Mouse (Mus musculus): ENCODE measurements around the gene Vldlr.

Vldlr gene

GRCm38 (mm10) chr19:27239913-27240312, 23.6 kb downstream of the Vldlr start:
- DNase-seq (ENCODE audit: low spot score): no peak

- DNase-seq (ENCODE audit: low spot score): no peak
Observed at GRCm38 (mm10) chr19:27243527-27243926, 27.2 kb downstream of the Vldlr start.

- no peak for DNase-seq (ENCODE audit: low spot score)
Observed at GRCm38 (mm10) chr19:27254756-27255155, 38.5 kb downstream of the Vldlr start.

GRCm38 (mm10) chr19:27255678-27256077, 39.4 kb downstream of the Vldlr start:
- DNase-seq (ENCODE audit: low spot score): no peak

- DNase-seq (ENCODE audit: low spot score): no peak
Observed at GRCm38 (mm10) chr19:27260102-27260501, 43.8 kb downstream of the Vldlr start.

- DNase-seq (ENCODE audit: low spot score): no peak
Observed at GRCm38 (mm10) chr19:27260621-27261278, 44.5 kb downstream of the Vldlr start.

GRCm38 (mm10) chr19:27262141-27262540, 45.9 kb downstream of the Vldlr start:
- DNase-seq (ENCODE audit: low spot score): no peak

GRCm38 (mm10) chr19:27273385-27273784, 57.1 kb downstream of the Vldlr start:
- no peak for DNase-seq (ENCODE audit: low spot score)

GRCm38 (mm10) chr19:27274382-27274781, 58.1 kb downstream of the Vldlr start:
- no peak for DNase-seq (ENCODE audit: low spot score)

- DNase-seq (ENCODE audit: low spot score): no peak
Observed at GRCm38 (mm10) chr19:27279174-27279573, 62.9 kb downstream of the Vldlr start.

Measured in urinary bladder, postnatal 14 days (tissue).